Mouse (Mus musculus): ENCODE measurements at regions not wholly inside any gene's neighbourhood (a gene's known extent, or its start where the extent isn't known, plus 50 kb on each side); places are given as distances from the start of the nearest gene placed in this dataset.

GRCm38 (mm10) chr9:78965226-78965950, 350.0 kb downstream of the Cd109 start:
- TF ChIP-seq CTCF (IDR thresholded peaks at IDR 0.05) (no peak), EP300 (IDR thresholded peaks at IDR 0.05) (no peak)
